Mouse (Mus musculus) lung, postnatal 0 days (tissue): Measurements from ENCODE around the gene Rpsa.

ENCODE experiments used
- CTCF ChIP-seq: IDR thresholded peaks from 2 replicates; pipeline ENCODE4 v1.5.1; 2016; ENCODE audit warnings: antibody characterized with exemption, mild to moderate bottlenecking
- EP300 ChIP-seq: IDR thresholded peaks from 2 replicates; pipeline ENCODE4 v1.6.1; 2016; ENCODE audit warnings: antibody characterized with exemption, mild to moderate bottlenecking, control low read depth

GRCm38 (mm10) chr9:120163862-120164261 is 36.4 kb downstream of the Rpsa start:
- TF ChIP-seq CTCF (no peak), EP300 (no peak)
